Mouse (Mus musculus) ES-E14 (cell line): ENCODE results near the gene Cerk. TPM values are rescaled to one million over a fixed set of nuclear protein-coding genes. Genes with fewer than 3 reads are reported as not detected.

Experiments
- DNase-seq: peaks from one replicate; pipeline ENCODE4 v3.0.0-alpha.2; 2013; ENCODE audit warnings: low read depth, low spot score
- H3K27ac ChIP-seq: 2 replicates; pipeline ENCODE4 v1.5.1; 2012; ENCODE audit warnings: low read depth, mild to moderate bottlenecking, low read length, moderate library complexity, mixed read lengths; ENCODE audit not compliant: poor library complexity, insufficient read depth, severe bottlenecking
- H3K36me3 ChIP-seq: 2 replicates; pipeline ENCODE4 v1.6.1; 2012; ENCODE audit warnings: mild to moderate bottlenecking, low read length, moderate library complexity, mixed read lengths; ENCODE audit not compliant: control insufficient read depth, poor library complexity, insufficient read depth, severe bottlenecking
- H3K4me1 ChIP-seq, 2 experiments: fragments of 150-350 bp in 1 of 2; sonication (generic) in 1 of 2; 2 replicates each; pipeline ENCODE4 v1.6.1; 2012; ENCODE audit warnings: low read length in 2 of 2, mild to moderate bottlenecking in 1 of 2, mixed read lengths in 1 of 2; ENCODE audit not compliant: control insufficient read depth in 2 of 2, insufficient read depth in 2 of 2, poor library complexity in 1 of 2
- H3K4me3 ChIP-seq, 2 experiments: fragments of 150-350 bp in 1 of 2; sonication (generic) in 1 of 2; 2 replicates each; pipeline ENCODE4 v1.5.1; 2012; ENCODE audit warnings: low read length in 2 of 2, low read depth in 1 of 2, mild to moderate bottlenecking in 1 of 2, mixed read lengths in 1 of 2; ENCODE audit not compliant: insufficient read depth in 1 of 2, poor library complexity in 1 of 2, severe bottlenecking in 1 of 2
- H3K9ac ChIP-seq: 2 replicates; pipeline ENCODE4 v1.6.1; 2012; ENCODE audit warnings: low read depth, mild to moderate bottlenecking, low read length, mixed read lengths; ENCODE audit not compliant: poor library complexity, insufficient read depth, severe bottlenecking
- H3K9me3 ChIP-seq: fragments of 150-350 bp; sonication (generic); 2 replicates; pipeline ENCODE4 v1.6.1; 2012; ENCODE audit warnings: low read depth, mild to moderate bottlenecking, low read length; ENCODE audit not compliant: control insufficient read depth, insufficient read depth
- CHD2 ChIP-seq: IDR thresholded peaks from 2 replicates; pipeline ENCODE4 v1.6.1; 2014; ENCODE audit warnings: mild to moderate bottlenecking, low read depth, low read length, inconsistent platforms
- HCFC1 ChIP-seq: IDR thresholded peaks from 2 replicates; pipeline ENCODE4 v1.6.1; 2012; ENCODE audit warnings: low read length, inconsistent platforms, borderline replicate concordance; ENCODE audit not compliant: insufficient read depth
- MAFK ChIP-seq: IDR thresholded peaks from 2 replicates; pipeline ENCODE4 v1.6.1; 2014; ENCODE audit warnings: mild to moderate bottlenecking, low read depth, low read length, inconsistent platforms; ENCODE audit not compliant: insufficient read depth
- ZC3H11A ChIP-seq: IDR thresholded peaks from 2 replicates; pipeline ENCODE4 v1.6.1; 2012; ENCODE audit warnings: low read depth, mild to moderate bottlenecking, inconsistent platforms, low read length, borderline replicate concordance
- ZNF384 ChIP-seq: IDR thresholded peaks from 2 replicates; pipeline ENCODE4 v1.6.1; 2012; ENCODE audit warnings: low read depth, low read length, inconsistent platforms
- in situ Hi-C, 2 experiments: fragments of 600-800 bp; cut with MboI; formaldehyde crosslinking; loops; one replicate each; pipeline ENCODE4 v1.15.1; 2025; ENCODE audit warnings: low sequenced_read_pairs in 2 of 2, inconsistent platforms in 1 of 2; ENCODE audit not compliant: unreplicated experiment in 2 of 2
- total RNA-seq: library from RNA; depleted of rRNA; stranded (reverse); fragments of 300-350 nt; gene quantifications from 2 replicates; pipeline ENCODE4 v1.2.3, GENCODE M21; 2012; rRNA removed

Gene Cerk
- 2.4 and 3.4 TPM in 2 replicates for total RNA-seq

DNA sequence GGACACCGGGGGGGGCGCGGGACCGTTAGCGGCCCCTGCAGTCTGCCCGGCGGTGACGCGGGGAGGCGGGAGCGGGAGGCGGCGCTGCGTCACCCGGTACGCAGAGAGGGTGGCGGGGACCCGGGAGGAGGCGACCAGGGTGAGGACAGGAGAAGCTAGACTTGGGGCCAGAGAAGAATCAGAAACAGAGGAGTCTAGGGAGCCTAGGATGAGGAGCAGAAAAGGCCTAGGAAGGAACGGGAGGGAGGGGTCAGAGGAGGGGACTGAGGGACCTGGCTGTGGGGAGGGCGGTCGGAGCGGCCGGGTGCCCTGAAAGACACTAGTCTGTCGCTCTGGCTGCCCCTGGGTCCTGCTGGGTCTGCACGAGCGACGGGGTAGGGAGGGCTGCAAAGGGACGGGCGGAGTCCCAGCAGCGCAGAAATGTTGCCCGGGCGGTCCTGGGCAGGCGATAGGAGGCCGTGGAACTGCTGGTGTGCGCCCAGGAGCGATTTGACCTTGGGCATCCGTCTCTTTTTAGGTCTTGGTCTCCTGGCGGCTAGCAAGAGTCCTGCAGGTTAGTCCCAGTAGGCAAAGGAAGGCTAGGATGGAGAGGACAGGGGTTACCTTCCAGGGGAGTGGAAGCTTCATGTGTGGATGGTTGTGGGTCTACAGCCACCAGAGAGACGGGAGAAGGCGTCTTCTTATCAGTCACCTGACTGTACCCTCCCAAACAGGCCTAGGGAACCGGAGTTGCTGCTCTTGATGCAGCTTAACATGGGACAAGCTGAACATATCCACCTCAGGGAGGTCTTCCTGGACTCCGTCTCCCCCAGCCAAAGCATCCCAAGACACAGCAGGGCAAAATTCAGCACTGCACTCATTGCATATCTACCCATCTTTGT lies at the start of gene Cerk:
TSS of gene Cerk (minus strand) at position 453 of the 881 bp plus-strand sequence.
- in situ Hi-C loops = no loop called here
- TF ChIP-seq HCFC1 = no peak
- no peak for TF ChIP-seq CHD2
- no peak for TF ChIP-seq ZNF384
- TF ChIP-seq ZC3H11A = no peak
- TF ChIP-seq MAFK = no peak
- H3K9ac ChIP-seq = peak within 1 kb of the TSS; percentile 75
- H3K9me3 ChIP-seq = no peaks in the 10 kb centered on the region
- H3K4me3 ChIP-seq = peak within 1 kb of the TSS; percentile 78 to 92
- no peaks in the 10 kb centered on the region for H3K36me3 ChIP-seq
- H3K27ac ChIP-seq = no peak within 1 kb of the TSS; the same call in 1 of the 2 replicates
- no peak for DNase-seq
- peaks cover 0 to 18% of the 10 kb centered on the region in 2 experiments; a peak in 2 of 4 replicates for H3K4me1 ChIP-seq

DNA sequence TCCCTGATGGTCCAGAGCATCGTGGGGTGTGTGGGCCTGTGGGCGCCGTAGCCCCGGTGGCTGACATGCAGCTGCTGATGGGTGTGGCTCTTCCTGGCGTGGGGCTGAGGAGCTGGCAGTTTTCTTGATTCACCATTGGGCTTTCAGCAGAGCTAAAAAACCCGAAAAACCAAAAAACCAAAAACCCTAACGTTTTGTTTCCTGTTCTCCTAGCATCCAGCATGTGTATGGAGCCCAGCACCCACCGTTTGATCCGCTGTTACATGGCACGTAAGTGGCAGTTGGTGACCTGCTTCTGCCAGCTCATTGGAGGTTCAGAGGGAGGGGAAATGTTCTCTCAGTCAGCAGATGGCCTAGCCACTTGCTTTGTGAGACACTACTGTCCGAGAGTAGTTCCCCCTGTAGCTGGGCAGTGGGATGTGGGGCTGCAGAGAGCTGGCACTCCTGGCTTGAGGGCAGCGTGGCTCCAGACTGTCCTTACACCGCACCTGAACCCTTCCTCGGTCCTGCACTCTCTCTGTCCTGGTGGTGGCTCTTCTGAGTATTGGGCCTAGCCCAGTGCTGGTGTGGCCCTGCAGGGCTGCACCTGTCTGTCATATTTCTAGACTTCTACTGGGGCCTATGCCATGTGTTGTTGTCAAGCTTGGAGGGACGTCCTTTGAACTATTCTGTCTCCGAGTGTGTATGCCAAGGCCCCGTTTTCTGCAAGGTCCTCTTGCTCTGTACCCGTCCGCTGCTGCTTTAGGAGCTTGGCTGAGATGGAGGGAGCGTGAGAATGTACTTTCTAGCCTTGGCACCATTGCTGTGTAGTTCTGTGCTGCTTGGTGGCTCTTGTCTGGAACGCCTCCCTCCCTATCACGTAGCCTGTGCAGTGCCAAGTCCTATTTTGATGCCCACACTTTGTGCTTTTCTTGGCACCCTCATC lies 48.8 kb upstream of the Cerk start:
- TF ChIP-seq ZNF384 = no peak
- TF ChIP-seq ZC3H11A = no peak
- no peak for TF ChIP-seq HCFC1
- TF ChIP-seq MAFK = no peak
- TF ChIP-seq CHD2 = no peak
- Histone ChIP-seq H3K4me3 (no peak overlapping the region), H3K9ac (no peak overlapping the region), H3K4me1 (no peaks in the 10 kb centered on the region), H3K9me3 (no peaks in the 10 kb centered on the region), H3K36me3 (peaks cover 10% of the 10 kb centered on the region; the same call in 1 of the 2 replicates), H3K27ac (no peak overlapping the region)
- DNase-seq = no peak
- in situ Hi-C loops = no loop called here

DNA sequence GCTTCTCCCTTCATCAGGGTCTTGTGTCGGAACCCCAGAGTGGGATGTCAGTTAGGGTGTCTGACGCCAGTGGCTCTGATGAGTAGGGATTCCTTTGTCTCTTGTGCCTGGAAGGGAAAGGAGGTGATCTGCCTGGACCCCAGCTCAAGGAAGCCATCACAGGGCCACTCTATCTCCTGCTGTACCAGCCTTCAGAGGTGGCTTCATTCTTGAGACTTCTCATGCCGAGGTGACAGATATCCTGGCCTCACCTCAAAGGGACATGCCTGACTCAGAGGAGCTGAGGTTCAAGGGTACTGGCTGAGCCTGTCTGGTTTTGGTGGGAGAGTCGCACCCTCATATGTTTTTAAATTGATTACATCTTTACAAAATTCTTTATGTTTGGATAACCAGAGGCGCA lies 48.1 kb upstream of the Cerk start:
- no peak overlapping the region for H3K9ac ChIP-seq
- H3K4me1 ChIP-seq = no peaks in the 10 kb centered on the region
- H3K4me3 ChIP-seq = no peak overlapping the region
- no peak for TF ChIP-seq CHD2
- no peak for TF ChIP-seq HCFC1
- TF ChIP-seq MAFK = no peak
- no peak for TF ChIP-seq ZC3H11A
- no peak for TF ChIP-seq ZNF384
- H3K9me3 ChIP-seq = no peaks in the 10 kb centered on the region
- in situ Hi-C loops = no loop called here
- H3K36me3 ChIP-seq = peaks cover 5% of the 10 kb centered on the region; the same call in 1 of the 2 replicates
- DNase-seq = no peak
- no peak overlapping the region for H3K27ac ChIP-seq

DNA sequence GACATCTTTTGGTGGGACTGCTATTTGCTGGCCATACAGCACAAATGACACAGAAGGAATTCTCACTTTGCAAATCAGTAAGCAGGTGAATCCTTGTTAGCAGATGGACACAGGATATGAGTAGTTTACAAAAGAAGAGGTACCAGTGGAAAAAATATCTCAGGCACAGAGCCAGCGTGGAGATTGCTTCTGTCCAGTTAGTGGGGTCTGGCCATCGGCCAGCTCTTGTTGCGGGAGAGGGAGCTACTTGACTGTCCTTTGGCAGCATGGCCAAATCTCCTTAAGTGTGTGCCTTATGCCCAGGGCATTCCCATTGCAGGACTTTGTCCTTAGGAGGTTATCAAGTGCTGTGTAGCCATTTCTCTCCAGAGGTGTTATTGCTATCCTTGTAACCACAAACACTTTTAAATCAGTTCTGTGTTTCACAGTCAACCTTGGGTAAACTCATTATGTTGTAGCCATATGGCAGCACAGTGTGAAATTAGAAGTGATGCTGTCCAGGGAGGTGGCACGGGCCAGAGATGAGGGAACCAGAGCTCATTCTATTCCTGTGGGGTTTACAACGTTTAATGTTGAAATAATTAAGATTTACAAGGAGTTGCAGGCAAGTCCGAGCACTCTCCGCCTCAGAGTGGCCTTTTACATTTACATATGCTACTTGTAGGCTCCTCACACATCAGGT lies 46.0 kb upstream of the Cerk start:
- no peaks in the 10 kb centered on the region for H3K4me1 ChIP-seq
- H3K27ac ChIP-seq = no peak overlapping the region
- DNase-seq = no peak
- no peak for TF ChIP-seq MAFK
- TF ChIP-seq ZC3H11A = no peak
- no peak for TF ChIP-seq ZNF384
- TF ChIP-seq CHD2 = no peak
- no peak for TF ChIP-seq HCFC1
- in situ Hi-C loops = no loop called here
- no peaks in the 10 kb centered on the region for H3K9me3 ChIP-seq
- H3K9ac ChIP-seq = no peak overlapping the region
- no peak overlapping the region for H3K4me3 ChIP-seq
- H3K36me3 ChIP-seq = no peaks in the 10 kb centered on the region
